Mouse (Mus musculus): ENCODE results near the gene Cfap45.

The Cfap45 gene

GRCm38 (mm10) chr1:172520576-172521440 lies at the start of gene Cfap45:
Gene Cfap45, plus strand, starts transcription at chr1:172520801.
- DNase-seq (ENCODE audit: low spot score in 2 of 2) = peak; percentile 77 to 82

- DNase-seq (ENCODE audit: low spot score in 2 of 2) = no peak
These were observed 47.7 kb upstream of the Cfap45 start for GRCm38 (mm10) chr1:172472909-172473308.

GRCm38 (mm10) chr1:172474196-172474595 lies 46.4 kb upstream of the Cfap45 start:
- no peak for DNase-seq (ENCODE audit: low spot score in 2 of 2)

GRCm38 (mm10) chr1:172475054-172475741 lies 45.4 kb upstream of the Cfap45 start, which contains the start of gene Slamf9:
Gene Slamf9, plus strand, starts transcription at chr1:172475358.
- DNase-seq (ENCODE audit: low spot score in 2 of 2) = peak; percentile 66 to 71

GRCm38 (mm10) chr1:172478020-172478419 lies 42.6 kb upstream of the Cfap45 start:
- DNase-seq (ENCODE audit: low spot score in 2 of 2) = no peak

GRCm38 (mm10) chr1:172480376-172480775 lies 40.2 kb upstream of the Cfap45 start:
- DNase-seq (ENCODE audit: low spot score in 2 of 2) = no peak

- DNase-seq (ENCODE audit: low spot score in 2 of 2) = no peak
These were observed 39.5 kb upstream of the Cfap45 start for GRCm38 (mm10) chr1:172481111-172481510.

- DNase-seq (ENCODE audit: low spot score in 2 of 2) = peak; percentile 92 to 94
These were observed 38.9 kb upstream of the Cfap45 start, which contains the start of gene Igsf9 for GRCm38 (mm10) chr1:172481540-172482280. Gene Igsf9, plus strand, starts transcription at chr1:172481788.

GRCm38 (mm10) chr1:172482518-172483360 lies 37.9 kb upstream of the Cfap45 start:
- DNase-seq (ENCODE audit: low spot score in 2 of 2) = no peak

- DNase-seq (ENCODE audit: low spot score in 2 of 2) = no peak
These were observed 37.3 kb upstream of the Cfap45 start for GRCm38 (mm10) chr1:172483361-172483660.

- no peak for DNase-seq (ENCODE audit: low spot score in 2 of 2)
These were observed 36.4 kb upstream of the Cfap45 start for GRCm38 (mm10) chr1:172484236-172484635.

GRCm38 (mm10) chr1:172484671-172485070 lies 35.9 kb upstream of the Cfap45 start:
- DNase-seq (ENCODE audit: low spot score in 2 of 2) = no peak

- no peak for DNase-seq (ENCODE audit: low spot score in 2 of 2)
These were observed 34.8 kb upstream of the Cfap45 start for GRCm38 (mm10) chr1:172485821-172486220.

- DNase-seq (ENCODE audit: low spot score in 2 of 2) = no peak
These were observed 34.4 kb upstream of the Cfap45 start for GRCm38 (mm10) chr1:172486236-172486635.

- no peak for DNase-seq (ENCODE audit: low spot score in 2 of 2)
These were observed 34.0 kb upstream of the Cfap45 start for GRCm38 (mm10) chr1:172486651-172487050.

- DNase-seq (ENCODE audit: low spot score in 2 of 2) = no peak
These were observed 32.7 kb upstream of the Cfap45 start for GRCm38 (mm10) chr1:172487859-172488258.

GRCm38 (mm10) chr1:172488831-172489230 lies 31.8 kb upstream of the Cfap45 start:
- no peak for DNase-seq (ENCODE audit: low spot score in 2 of 2)

- DNase-seq (ENCODE audit: low spot score in 2 of 2) = no peak
These were observed 30.9 kb upstream of the Cfap45 start for GRCm38 (mm10) chr1:172489585-172490250.

- peak; percentile 63 to 69 for DNase-seq (ENCODE audit: low spot score in 2 of 2)
These were observed 30.3 kb upstream of the Cfap45 start for GRCm38 (mm10) chr1:172490261-172490661.

GRCm38 (mm10) chr1:172492047-172492446 lies 28.6 kb upstream of the Cfap45 start:
- DNase-seq (ENCODE audit: low spot score in 2 of 2) = no peak

- peak; percentile 35 to 38 for DNase-seq (ENCODE audit: low spot score in 2 of 2)
These were observed 27.1 kb upstream of the Cfap45 start for GRCm38 (mm10) chr1:172493516-172493915.
